Mouse (Mus musculus) kidney, postnatal 36 days (tissue): ENCODE measurements at regions not wholly inside any gene's neighbourhood (a gene's known extent, or its start where the extent isn't known, plus 50 kb on each side); places are given as distances from the start of the nearest gene placed in this dataset.

Source experiments
- DNase-seq, 2 experiments: peaks; one replicate each; pipeline ENCODE4 v3.0.0; 2021 to 2022; ENCODE audit warnings: mixed read lengths in 2 of 2

- no peak for DNase-seq
These were observed 148.9 kb downstream of the Bcl11a start for GRCm38 (mm10) chr11:24226755-24227154.

GRCm38 (mm10) chr11:24233376-24233775 is 155.5 kb downstream of the Bcl11a start:
- no peak for DNase-seq

- no peak for DNase-seq
These were observed 156.0 kb downstream of the Bcl11a start for GRCm38 (mm10) chr11:24233821-24234220.

GRCm38 (mm10) chr11:24234422-24234821 is 156.6 kb downstream of the Bcl11a start:
- DNase-seq = no peak

- DNase-seq = no peak
These were observed 157.5 kb downstream of the Bcl11a start for GRCm38 (mm10) chr11:24235326-24235725.

- DNase-seq = no peak
These were observed 161.8 kb downstream of the Bcl11a start for GRCm38 (mm10) chr11:24239631-24240030.

- DNase-seq = no peak
These were observed 164.2 kb downstream of the Bcl11a start for GRCm38 (mm10) chr11:24242096-24242495.

GRCm38 (mm10) chr11:24242888-24243287 is 165.0 kb downstream of the Bcl11a start:
- DNase-seq = no peak

- DNase-seq = no peak
These were observed 167.5 kb downstream of the Bcl11a start for GRCm38 (mm10) chr11:24245390-24245789.

- no peak for DNase-seq
These were observed 168.5 kb downstream of the Bcl11a start for GRCm38 (mm10) chr11:24246314-24246713.

GRCm38 (mm10) chr11:24247285-24247684 is 169.4 kb downstream of the Bcl11a start:
- no peak for DNase-seq

- DNase-seq = peak; percentile 18 to 27
These were observed 173.7 kb downstream of the Bcl11a start for GRCm38 (mm10) chr11:24251516-24251915.

GRCm38 (mm10) chr11:24255201-24256060 is 177.6 kb downstream of the Bcl11a start:
- no peak for DNase-seq

- DNase-seq = no peak
These were observed 179.9 kb downstream of the Bcl11a start for GRCm38 (mm10) chr11:24257741-24258140.

GRCm38 (mm10) chr11:24258340-24258739 is 180.5 kb downstream of the Bcl11a start:
- no peak for DNase-seq

- no peak for DNase-seq
These were observed 181.8 kb downstream of the Bcl11a start for GRCm38 (mm10) chr11:24259668-24260067.

- DNase-seq = peak; percentile 8
These were observed 191.2 kb downstream of the Bcl11a start for GRCm38 (mm10) chr11:24269046-24269445.

GRCm38 (mm10) chr11:24281628-24282027 is 203.8 kb downstream of the Bcl11a start:
- no peak for DNase-seq

- no peak for DNase-seq
These were observed 204.7 kb downstream of the Bcl11a start for GRCm38 (mm10) chr11:24282556-24282955.

GRCm38 (mm10) chr11:24286129-24287108 is 208.6 kb downstream of the Bcl11a start:
- peak; percentile 73 to 78 for DNase-seq

GRCm38 (mm10) chr11:24293209-24293608 is 215.4 kb downstream of the Bcl11a start:
- no peak for DNase-seq

GRCm38 (mm10) chr11:24293860-24294531 is 216.1 kb downstream of the Bcl11a start:
- no peak for DNase-seq
